Mouse (Mus musculus) cerebellum, postnatal 36 days (tissue): ENCODE data around the gene Pitpnc1.
"Not testable (repeated sequence)": the region's sequence is repeated elsewhere in the genome, so short reads cannot be mapped to it uniquely, and the experiment has no call there.

Experiments used
- DNase-seq, 2 experiments: peaks; one replicate each; pipeline ENCODE4 v3.0.0; 2021 to 2022; ENCODE audit warnings: mixed read lengths in 2 of 2

Pitpnc1 gene

DNA sequence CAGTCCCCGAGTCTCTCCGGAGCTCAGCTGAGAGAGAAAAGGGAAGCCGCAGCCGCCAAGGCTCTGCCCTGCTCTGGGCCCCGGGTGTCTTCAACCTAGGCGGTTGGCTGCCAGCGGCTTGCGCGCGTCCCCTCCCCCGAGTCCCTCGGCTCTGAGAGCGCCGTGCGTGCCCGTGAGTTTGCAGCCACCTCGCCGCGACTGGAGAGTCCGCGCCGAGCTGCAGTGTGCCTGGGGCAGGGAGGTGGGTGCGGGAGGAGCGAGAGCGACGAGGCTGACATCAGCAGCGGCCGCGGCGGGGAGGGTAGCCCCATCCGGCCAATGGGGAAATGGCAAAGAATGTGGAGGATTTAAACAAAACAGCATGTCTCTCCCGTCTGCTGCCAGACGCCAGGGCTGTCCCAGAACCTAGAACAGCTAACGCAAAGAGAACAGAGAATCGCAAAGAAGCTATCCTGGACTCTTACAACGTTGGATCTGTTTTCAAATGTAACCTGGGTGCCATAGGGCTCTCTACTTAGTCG, at the start of gene Pitpnc1:
Pitpnc1 (minus strand) TSS at position 179 of the 521 bp plus-strand sequence.
- DNase-seq = peak; percentile 85 to 91

DNA sequence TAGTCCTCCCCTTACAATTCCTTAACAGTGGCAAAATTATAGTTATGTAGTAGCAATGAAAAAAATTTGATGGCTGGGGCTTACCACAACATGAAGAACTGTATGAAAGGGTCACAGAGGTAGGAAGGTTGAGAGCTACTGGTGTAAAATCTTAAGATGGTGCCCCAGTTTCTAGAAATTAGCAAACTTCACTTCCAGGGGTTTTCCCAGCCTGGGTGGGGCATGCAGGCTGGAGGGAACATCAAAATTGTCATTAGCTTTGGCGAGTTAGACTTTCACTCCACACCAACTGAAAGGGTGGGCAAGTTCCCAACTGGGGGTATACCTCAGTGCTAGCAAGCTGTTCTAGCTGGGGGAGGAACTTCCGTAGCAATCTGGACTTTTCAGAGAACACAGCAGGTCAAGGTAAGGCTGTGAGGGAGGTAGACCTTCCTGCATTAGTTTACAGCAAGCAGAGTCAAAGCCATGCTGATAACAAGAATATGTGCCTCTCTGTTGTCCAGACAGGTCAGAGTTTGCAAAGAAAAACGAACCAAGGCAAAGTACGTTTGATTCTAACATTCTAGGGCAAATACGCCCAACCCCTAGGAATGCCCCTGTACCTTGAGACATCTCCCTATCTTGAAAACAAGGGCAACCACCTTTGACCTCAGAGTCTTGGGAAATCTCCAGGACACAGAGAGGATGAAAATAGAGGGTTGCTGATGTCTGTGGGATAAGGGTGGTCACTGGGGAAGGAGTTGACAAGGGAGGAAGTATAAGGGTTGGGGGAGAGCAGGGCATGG, 48.3 kb upstream of the Pitpnc1 start:
- DNase-seq = no peak

DNA sequence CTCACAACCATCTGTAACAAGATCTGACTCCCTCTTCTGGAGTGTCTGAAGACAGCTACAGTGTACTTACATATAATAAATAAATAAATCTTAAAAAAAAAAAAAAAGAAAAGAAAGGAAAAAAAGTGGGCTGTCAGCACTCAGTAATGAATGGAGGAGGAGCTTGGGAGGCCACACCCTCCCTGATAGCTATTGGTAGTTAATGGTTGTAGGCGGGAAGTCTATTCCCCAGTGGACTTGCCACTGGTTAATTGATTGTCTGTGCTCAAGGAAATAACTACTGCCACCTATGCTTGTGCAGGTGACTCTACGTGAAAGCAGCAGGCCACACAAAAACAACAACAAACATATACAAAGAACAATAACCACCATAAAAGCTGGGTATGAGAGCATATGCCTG, 45.9 kb upstream of the Pitpnc1 start:
- DNase-seq = no peak

DNA sequence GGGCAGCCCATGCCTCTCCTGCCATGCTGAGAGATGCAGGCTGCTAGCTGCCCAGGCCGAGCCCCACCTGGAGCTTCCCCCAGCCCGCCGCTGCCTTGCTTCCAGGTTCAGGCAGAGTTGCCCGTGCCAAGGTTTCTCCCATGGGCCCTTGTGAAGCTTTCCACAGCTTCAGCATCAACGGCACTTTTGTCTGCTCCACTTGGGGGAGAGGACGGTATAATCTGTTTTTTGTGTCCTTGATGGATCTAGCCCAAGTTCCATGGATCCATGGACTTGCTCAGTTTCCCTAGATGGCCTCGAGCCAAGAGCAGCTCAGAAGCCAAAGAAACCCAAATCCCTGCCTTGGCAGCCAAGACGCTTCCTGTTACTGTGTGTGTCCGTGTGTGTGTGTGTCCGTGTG, 42.5 kb upstream of the Pitpnc1 start:
- peak in 1 of 2 experiments; percentile 6 for DNase-seq

DNA sequence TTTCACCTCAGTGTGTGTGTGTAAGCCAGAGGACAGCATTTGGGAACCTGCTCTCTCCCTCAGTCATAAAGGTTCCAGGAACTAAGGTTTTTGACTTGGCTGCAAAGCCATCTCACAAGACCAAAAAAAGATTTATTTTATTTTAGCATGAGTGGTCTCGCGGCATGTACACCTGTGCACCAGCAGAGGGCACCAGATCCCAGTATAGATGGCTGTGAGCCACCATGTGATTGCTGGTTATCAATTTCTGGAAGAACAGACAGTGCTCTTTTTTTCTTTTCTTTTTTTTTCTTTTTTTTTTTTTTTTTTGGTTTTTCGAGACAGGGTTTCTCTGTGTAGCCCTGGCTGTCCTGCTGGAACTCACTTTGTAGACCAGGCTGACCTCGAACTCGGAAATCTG, 41.5 kb upstream of the Pitpnc1 start:
- DNase-seq = peak; percentile 61 to 67

DNA sequence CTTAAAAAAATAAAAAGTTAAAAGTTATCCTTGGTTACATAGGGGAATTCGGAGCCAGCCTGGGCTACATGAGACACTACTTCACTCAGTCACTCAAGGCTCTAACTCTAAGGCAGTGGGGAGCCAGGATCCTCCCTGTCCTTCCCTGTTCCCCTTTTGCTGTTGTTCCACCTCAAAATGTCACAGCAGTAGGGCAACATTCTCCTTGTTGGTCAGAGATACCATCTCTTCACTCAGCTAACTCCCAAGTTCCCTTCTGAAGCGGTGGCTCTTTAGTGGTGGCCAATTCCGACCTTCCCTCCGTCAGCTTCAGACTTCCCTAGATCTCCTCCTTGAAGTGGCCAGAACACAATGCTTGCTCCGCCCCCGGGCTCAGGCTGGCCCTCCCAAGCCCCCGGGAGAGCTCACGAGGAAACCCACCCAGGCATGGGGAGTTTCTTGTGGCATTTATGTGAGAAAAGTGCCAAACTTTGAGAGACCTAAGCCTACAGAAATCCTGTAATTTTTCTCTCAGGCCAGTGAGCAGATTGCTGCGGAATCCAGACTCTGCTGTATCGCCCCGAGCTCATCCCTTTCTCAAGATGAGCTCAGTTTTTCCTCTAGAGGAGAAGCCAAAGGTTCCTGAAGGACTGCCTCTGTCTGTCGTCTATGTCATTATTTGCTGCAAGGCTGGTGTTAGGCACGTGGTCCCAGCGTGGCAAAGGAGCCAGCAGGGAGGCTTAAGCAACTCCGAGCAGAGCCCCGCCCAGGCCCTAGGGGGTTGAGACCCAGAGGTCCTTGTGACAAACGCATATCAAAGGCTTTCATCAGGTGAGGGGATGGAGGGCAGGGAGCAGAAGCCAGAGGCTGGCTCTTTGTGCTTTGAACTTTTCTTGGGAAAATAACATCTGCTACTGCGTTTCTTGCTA, 40.1 kb upstream of the Pitpnc1 start:
- DNase-seq = no peak

DNA sequence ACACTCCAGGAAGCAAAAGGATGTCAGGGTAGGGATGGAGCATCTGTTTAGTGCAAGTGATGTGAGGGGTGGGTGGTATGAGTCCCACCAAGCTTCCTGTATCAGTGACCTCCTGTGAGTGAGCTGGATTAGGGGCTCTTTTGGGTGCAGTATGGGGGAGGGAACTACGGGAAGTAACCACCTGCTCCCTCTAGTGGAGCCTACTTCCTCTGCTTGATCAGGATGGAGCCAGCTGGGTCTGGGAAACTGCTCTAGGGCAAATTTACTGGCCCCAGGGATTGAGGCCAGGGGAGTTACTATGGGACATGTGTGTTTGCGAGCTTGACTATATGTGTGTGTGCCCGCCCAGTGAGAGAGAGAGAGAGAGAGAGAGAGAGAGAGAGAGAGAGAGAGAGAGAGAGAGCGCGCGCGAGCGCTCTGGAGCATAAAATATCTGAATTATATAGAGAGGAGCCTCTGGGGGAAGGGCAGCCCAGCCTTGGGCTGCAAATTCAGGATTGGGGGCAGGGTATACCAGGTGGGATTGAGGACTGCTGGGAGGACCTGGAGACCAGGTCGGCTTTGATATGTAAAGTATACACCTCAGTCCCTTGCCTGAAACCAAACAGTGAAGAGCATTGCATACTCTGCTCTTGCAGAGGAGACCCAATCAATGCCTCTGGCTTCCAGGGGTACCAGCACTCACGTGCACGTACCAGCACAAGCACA, 39.3 kb upstream of the Pitpnc1 start:
- DNase-seq = no peak

DNA sequence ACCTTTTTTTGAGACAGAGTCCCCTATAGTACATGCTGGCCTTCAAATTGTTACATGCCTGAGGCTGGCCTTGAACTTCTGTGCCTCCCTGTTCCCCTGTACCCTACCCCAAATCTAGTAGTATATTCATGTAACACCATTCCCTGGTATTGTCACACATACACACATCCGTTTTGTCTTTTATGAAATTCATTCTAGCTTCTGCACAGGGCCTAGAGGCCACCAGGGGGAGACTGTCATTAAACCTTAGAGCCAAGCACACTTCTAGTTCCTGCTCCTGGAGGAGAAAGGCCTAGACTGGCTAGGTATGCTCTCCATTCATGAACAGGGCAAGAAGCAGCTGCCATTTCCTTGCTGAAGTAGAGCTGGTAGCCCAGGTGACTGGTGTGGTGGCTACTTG, 35.8 kb upstream of the Pitpnc1 start:
- no peak for DNase-seq

DNA sequence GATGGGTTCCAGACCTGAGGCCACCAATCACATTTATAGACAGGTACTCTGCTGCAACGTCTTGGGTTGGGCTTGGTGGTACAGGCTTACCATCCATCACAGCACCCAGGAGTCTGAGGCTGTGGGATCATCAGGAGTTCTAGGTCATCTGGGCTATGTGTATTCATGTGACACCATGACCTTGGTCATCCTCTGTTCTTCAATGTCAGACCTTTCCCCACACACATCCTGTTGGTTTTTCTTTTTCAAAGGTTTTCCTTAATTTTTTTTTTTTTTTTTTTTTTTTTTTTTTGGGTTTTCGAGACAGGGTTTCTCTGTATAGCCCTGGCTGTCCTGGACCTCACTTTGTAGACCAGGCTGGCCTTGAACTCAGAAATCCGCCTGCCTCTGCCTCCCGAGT, 33.9 kb upstream of the Pitpnc1 start:
- not testable (repeated sequence) for DNase-seq

DNA sequence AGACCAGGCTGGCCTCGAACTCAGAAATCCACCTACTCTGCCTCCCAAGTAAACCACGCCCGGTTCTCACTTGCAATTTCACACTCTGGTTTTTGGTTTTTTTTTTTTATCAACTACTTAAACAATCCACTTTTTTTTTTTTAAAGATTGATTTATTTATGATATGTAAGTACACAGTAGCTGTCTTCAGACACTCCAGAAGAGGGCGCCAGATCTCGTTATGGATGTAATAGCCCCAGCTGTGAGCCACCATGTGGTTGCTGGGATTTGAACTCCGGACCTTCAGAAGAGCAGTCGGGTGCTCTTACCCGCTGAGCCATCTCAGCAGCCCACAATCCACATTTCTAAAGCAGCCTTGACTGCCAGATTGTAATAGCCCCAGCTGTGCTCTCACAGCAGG, 32.3 kb upstream of the Pitpnc1 start:
- DNase-seq = no peak

DNA sequence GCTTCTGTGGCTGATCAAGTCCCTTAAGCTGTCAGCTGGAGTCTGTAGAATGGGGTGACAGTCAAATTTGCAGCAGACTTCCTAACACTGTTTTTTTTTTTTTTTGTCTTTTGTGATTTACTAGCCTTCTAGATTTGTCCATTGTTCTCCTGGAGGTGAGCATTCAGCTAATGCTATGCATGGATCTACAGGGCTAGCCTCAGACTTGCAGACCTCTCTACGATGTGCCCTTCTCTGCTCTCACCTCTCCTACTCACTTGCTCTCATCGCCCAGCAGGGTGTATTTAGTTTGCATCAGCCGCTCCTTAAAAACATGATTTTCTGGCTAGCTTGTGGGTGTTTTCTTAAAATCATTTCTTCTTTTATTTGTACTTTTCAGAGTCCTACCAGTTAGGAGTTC, 13.8 kb upstream of the Pitpnc1 start:
- no peak for DNase-seq

DNA sequence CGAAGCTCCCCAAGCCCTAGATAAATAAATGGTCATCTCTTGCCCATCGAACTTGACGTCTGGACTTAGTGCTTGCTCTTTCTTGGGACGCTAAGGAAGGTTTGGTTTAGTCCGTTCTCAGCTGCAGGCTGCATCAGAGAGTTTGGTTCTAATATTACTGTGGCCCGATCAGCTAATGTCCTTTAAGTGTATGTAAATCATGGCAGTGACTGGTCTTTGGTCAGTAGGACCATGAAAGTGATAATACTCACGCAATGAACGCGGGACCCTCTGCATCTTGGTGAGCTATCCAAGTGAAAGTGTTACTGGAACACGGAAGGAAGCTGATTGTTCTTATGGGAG, 9.3 kb upstream of the Pitpnc1 start:
- no peak for DNase-seq

DNA sequence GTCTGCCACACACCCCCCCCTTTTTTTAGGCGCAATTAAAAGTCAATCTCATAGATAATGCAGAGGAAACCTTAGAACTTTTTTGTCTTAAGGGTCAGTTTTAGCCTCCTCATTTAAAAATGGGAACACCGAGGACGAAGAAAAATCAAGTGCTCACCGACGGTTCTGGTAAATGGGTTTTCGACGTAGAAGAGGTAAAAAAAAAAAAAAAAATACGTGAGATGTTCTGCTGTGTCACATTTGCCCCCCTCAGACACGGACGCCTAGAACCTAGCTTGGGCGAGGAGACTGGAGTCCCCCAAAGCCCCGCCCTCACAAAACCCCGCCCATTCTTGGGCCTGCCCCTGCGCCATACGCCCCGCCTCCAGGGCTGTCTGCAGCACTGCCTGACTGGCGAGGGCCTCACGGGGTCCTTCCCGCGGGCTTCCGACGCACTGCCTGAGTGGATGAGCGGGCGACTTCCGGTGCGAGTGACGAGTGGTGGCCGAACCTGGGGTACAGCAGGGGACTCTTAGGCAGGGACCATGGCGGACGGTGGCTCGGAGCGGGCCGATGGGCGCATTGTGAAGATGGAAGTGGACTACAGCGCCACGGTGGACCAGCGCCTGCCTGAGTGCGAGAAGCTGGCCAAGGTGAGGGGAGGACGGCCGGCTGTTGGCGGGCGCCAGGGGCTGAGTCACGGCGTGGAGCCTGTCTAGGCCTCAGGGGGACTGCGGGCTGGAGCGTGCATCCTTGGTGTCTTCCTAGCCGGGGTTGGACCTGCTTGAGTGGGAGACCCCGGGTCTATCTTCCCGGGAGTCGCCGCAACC, 8.8 kb upstream of the Pitpnc1 start, which contains the start of gene Psmd12:
Psmd12 (plus strand) TSS at position 432 of the 809 bp plus-strand sequence.
- DNase-seq = peak; percentile 93 to 97

DNA sequence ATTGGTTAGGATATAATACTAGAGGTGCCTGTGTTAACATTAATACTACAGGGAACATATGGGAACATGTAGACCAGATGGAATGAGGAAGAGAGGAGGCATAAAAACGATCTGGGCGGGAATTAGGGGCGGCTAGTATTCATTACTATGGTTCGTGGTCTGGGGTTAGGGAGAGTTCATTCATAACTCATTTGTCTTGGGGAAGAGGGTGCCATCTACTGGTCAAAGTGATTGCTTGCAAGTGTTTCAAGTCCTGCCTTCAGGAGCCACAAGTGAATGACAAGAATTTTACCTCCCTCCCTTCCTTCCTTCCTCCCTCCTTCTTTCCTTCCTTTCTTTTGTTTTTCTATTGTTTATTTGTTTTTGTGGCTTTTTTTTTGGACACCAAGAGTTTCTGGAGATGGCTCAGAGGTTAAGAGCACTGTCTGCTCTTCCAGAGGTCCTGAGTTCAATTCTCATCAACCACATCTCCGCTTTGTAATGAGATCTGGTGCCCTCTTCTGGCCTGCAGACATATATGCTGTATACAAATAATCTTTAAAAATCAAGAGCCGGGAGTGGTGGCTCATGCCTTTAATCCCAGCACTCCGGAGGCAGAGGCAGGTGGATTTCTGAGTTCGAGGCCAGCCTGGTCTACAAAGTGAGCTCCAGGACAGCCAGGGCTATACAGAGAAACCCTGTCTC, 2.8 kb upstream of the Pitpnc1 start:
- peak; percentile 30 to 59 for DNase-seq

DNA sequence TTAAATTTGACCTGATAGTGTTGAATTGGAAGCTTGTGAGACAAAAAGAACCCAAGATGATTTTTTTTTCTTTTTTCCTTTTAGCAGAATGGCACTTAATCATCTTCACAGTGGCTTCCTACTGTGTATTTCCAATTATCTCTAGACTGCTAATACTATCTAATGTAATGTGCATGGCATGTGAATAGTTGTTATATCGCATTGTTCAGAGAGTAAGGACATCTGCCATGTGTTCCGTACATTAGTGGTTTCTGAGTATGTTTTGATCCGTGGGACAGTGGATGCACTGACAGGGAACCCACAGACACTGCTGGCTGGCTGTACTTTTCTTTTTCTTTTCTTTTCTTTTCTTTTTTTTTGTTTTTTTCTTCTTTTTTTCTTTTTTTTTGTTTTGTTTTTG, 1.8 kb upstream of the Pitpnc1 start:
- DNase-seq = no peak

DNA sequence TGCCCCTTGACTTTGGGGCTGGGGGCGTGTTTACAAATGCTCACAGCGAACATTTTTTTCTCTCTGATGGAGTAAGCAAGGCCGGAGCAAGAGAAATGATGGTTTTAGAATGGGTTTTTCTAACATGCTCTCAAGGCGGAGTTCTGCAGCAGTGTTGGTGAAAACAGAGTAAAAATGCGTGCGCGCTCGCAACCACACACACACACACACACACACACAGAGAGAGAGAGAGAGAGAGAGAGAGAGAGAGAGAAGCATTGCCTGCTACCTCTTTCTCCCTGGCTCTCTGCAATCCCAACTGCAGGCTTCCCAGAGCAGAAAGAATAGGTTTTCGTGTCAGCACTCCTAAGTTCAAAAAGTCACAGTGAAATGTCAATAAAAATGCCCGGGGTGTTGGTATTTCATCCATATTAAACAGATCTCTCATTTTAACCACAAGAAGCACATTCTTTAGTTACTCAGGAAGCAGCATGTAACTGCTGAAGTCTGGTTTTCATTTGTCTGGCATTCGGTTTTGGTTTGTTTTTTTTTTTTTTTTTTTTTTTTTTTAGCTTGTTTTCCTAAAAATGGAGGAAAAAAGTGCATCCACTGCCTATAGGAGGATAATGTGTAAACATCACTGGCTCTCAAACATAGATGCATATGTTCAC, 697 bp upstream of the Pitpnc1 start:
- DNase-seq = no peak

DNA sequence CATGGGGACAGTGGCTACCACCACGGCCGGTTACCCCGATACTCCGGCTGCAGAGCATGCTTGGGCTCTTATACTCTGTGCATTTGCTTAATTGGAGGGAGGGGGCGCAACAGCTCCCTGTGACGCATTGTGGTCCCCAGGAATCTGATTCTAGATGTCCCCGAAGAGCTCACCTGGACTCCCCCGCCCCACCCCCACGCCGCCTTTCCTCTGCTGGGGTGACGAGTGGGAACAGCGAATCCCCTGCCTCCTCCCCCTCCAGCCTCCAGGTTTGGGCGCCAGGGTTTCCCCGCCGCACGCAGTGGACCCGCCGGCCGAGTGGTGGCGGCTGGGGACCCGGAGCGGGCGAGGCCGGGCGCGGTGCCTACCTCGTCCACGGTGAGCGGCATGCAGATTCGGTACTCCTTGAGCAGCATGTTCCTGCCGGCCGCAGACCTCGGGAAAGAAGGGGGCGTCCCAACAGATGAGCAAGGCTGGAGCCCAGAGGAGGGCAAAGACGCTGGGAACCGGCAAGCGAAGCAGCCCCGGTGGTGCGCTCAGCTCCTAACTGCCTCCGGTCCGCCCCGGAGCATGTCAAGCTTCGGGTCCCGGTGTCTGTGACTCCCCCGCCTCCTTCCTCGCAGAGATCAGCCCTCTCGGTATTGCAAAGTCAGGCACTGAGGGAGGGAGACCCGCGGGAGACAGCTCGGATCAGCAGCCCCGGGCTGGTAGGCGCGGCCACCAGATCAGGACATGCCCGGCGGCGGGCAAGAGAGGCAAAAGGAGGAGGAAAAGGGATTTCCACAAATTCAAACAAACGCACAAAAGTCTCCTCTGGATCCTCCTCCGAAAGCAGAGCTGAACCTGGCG, 752 bp downstream of the Pitpnc1 start:
- DNase-seq = peak; percentile 69 to 71

DNA sequence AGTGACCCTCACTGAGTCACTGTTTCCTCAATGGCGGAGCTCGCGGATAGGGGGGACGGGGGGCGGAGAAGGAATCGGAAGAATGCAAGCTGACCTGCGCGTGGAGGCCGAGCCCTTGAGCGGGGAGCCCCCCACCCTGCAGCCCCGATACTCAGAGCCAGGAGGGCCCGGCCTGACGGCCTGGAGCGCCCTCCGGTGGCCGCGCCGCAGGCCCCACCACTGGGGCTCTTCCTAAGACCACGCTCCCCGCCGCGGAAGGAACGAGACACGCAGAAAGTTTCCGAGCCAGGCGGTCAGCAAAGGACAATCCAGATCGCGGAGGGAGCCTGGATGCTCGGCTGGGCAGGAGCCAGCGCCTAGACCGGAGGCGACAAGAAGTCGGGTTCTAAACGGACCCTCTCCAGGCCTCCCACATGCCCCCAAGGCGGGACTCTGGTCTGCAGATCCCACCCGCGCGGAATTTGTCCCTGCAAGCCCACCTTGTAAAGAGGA, 1.4 kb downstream of the Pitpnc1 start:
- peak; percentile 73 to 76 for DNase-seq

DNA sequence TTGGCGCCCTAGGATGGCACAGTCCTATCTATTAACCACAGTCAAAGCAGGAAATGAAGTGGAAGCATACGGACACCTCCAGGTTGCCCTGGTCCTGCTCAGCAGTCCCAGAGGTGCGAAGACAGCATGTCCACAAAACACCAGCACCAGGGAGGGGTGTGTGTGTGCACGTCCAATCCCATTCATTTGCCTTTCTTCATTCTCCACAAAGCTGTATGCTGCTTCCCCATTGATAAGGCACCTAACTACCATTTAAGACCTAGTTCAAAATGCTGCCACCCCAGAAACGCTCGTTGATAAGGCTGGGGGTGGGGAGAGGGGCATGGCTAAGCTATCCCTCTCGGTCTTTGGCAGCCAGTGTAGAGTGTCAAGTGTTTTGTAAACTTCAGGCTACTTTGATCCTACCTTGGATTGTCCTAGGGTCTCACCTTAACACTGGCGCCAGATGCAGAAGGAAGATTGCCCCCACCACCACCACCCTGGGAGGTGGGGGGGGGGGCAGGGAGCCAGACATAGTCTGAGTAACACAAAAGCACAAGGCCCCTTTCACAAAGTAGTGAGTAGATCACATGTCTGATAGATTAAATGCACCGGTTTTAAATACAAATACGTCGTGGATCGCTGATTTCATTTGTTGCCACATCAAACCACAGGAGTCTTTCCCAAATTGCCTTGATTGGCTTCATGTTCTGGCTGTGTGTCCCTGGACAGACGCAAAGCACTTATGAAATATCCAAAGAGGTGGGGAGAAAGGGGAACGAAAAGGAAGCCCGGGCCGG, 2.1 kb downstream of the Pitpnc1 start:
- DNase-seq = no peak
